Mouse (Mus musculus) olfactory bulb, adult 2 months (tissue): ENCODE measurements around the gene Tnfrsf4. TPM values are rescaled to one million over a fixed set of nuclear protein-coding genes. Genes with fewer than 3 reads are reported as not detected.

Experiments used
- H3K27ac ChIP-seq: fragments of 200-500 bp; 2 replicates; pipeline ENCODE4 v1.5.1; 2012; ENCODE audit warnings: low read depth, low read length; ENCODE audit not compliant: insufficient read depth
- H3K4me1 ChIP-seq: fragments of 200-500 bp; 2 replicates; pipeline ENCODE4 v1.6.1; 2012; ENCODE audit warnings: low read length; ENCODE audit not compliant: control insufficient read depth, insufficient read depth
- H3K4me3 ChIP-seq: fragments of 200-500 bp; 2 replicates; pipeline ENCODE4 v1.5.1; 2012; ENCODE audit warnings: mild to moderate bottlenecking, low read depth, low read length, moderate library complexity; ENCODE audit not compliant: insufficient read depth
- CTCF ChIP-seq: fragments of 200-500 bp; IDR thresholded peaks from 2 replicates; pipeline ENCODE4 v1.5.1; 2012; ENCODE audit warnings: low read depth, mild to moderate bottlenecking, low read length, moderate library complexity; ENCODE audit not compliant: insufficient read depth
- POLR2A ChIP-seq: fragments of 200-500 bp; IDR thresholded peaks from 2 replicates; pipeline ENCODE4 v1.6.1; 2012; ENCODE audit warnings: mild to moderate bottlenecking, low read depth, low read length, moderate library complexity; ENCODE audit not compliant: insufficient read depth
- WGBS: fragments of 180-500 bp; shearing (Covaris S2); methylation state at CpG from one replicate; pipeline ENCODE4 v1.1.7; 2018; 5-methylcytosine and 5-hydroxymethylcytosine counted together
- polyA plus RNA-seq: library from polyadenylated mRNA; stranded (reverse); fragments of >200 nt; gene quantifications from 2 replicates; pipeline ENCODE4 v1.2.4, GENCODE M21; 2012; ENCODE audit warnings: low replicate concordance; ENCODE audit not compliant: missing spikeins, insufficient read depth, insufficient read length

The Tnfrsf4 gene
- polyA plus RNA-seq, 1 experiment, result not detected

- WGBS, result 22% methylated on average over 37 of the region's 37 CpGs
- Histone ChIP-seq H3K4me3 (peak overlapping the region; percentile 73), H3K4me1 (peaks cover 13% of the 10 kb centered on the region), H3K27ac (peak overlapping the region; percentile 83; the same call in 1 of the 2 replicates)
- no peak for TF ChIP-seq POLR2A
- TF ChIP-seq CTCF, result no peak
These were observed 21.8 kb upstream of the Tnfrsf4 start for GRCm38 (mm10) chr4:155991908-155992230.

DNA sequence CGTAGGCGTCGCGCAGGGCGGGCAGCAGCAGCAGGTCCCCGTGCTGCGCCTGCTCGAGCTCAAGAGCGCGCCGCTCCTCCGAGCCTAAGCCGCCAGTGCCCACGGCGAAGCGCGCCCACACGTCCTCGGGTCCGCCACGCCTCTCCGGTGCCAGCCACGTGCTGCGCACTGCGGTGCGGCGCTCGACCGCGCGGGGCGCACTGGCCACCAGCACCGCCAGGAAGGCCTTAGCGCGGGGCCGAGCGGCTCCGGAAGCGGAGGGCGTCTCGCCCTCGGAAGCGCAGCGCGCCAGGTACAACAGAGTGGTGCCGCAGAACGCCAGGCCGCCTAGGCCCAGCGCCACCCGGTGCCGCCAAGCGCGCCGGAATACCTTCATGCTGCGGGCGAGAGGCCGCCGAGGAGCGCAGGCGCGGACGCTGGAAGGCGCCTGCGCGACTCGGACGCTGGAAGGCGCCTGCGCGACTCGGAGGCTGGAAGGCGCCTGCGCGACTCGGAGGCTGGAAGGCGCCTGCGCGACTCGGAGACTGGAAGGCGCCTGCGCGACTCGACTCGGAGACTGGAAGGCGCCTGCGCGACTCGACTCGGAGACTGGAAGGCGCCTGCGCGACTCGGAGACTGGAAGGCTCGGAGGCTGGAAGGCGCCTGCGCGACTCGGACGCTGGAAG is 21.3 kb upstream of the Tnfrsf4 start, which contains the start of the genes B3galt6 and Sdf4:
Gene B3galt6 (minus strand): TSS at position 409 of the 665 bp plus-strand sequence.
Gene Sdf4 (plus strand): TSS at position 632 of the 665 bp plus-strand sequence.
- Histone ChIP-seq H3K27ac (peak within 1 kb of the TSS; percentile 97), H3K4me1 (peaks cover 13% of the 10 kb centered on the region), H3K4me3 (peak within 1 kb of the TSS; percentile 82)
- under 1% methylated on average over 99 of the region's 99 CpGs for WGBS
- TF ChIP-seq CTCF (peak; percentile 96), POLR2A (peak; percentile 78)

DNA sequence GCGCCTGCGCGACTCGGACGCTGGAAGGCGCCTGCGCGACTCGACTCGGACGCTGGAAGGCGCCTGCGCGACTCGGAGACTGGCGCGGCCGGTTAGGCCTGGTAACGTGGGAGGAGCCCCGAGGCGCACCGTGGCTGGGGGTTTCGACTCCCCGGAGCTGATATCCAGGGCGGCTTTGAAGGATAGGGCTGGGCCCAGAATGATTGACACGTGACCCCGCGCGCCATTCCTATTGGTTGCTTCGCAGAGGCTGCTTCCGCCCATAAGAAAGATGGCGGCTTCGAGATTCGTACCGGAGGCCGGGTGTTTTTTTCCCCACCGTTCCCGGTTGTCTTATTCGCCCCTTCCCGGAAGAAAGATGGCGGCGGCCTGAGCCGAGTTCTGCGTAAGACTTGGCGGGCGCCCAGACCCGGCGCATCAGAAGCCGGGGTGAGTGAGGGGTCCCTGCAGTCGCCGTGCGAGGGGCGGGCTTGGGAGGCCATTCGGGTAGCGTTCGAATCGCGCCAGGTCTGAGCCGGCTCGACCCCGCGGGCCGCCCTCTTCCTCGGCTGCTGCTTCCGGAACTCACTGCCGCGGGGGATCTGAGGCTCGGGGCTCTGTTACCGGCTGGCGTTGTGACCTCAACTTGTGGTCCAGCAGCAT is 20.6 kb upstream of the Tnfrsf4 start:
- TF ChIP-seq POLR2A (peak; percentile 35; the same call in 1 of the 2 replicates), CTCF (no peak)
- H3K4me3 ChIP-seq, result peak overlapping the region; percentile 82
- under 1% methylated on average over 70 of the region's 70 CpGs for WGBS
- H3K4me1 ChIP-seq, result peaks cover 13% of the 10 kb centered on the region
- peak overlapping the region; percentile 97 for H3K27ac ChIP-seq

DNA sequence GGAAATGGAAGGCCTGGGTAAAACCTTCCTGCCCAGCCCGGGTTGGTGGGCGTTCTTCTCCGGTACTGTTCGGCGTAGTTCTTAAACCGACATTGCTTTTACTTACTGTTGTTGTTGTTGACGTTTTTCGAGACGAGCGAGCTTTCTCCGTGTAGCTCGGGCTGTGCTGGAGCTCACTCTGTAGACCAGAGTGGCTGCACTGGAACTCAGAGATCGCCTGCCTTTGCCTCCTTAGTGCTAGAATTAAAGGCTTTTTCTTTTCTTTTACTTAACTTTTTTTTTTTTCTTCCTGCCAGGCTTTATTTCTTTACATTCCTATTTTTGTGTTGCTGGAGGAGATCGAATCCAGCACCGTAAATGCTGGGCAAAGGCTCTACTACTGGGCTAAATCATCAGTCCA is 20.0 kb upstream of the Tnfrsf4 start:
- no peak for TF ChIP-seq POLR2A
- TF ChIP-seq CTCF, result no peak
- H3K27ac ChIP-seq, result peak overlapping the region; percentile 97
- peak overlapping the region; percentile 82 for H3K4me3 ChIP-seq
- H3K4me1 ChIP-seq, result peaks cover 13% of the 10 kb centered on the region
- WGBS, result 2% methylated on average over 15 of the region's 15 CpGs

DNA sequence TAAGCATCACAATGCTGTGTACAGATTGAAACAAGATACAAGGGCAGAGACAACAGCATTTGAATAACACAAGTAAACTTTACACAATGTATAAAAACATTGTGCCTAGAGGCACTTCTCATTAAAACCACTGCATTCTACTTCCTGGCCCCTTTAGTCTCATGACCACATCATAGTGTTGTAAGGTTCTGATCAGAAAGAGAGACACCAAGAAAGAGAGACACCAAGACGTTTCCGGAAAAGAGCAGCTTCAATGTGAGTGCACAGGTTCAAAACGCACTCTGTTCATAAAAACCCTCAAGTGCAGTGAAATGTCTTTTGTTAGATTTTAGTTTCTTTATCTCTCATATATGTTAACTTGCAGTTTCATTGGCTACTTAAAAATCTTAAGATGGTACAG is 9.5 kb upstream of the Tnfrsf4 start:
- Histone ChIP-seq H3K4me1 (no peaks in the 10 kb centered on the region), H3K27ac (no peak overlapping the region), H3K4me3 (no peak overlapping the region)
- WGBS, result 92% methylated on average over 3 of the region's 3 CpGs
- TF ChIP-seq CTCF (no peak), POLR2A (no peak)

- TF ChIP-seq CTCF (no peak), POLR2A (no peak)
- 94% methylated on average over 4 of the region's 4 CpGs for WGBS
- no peak overlapping the region for H3K4me3 ChIP-seq
- no peak overlapping the region for H3K27ac ChIP-seq
- H3K4me1 ChIP-seq, result no peaks in the 10 kb centered on the region
These were observed 5.3 kb upstream of the Tnfrsf4 start for GRCm38 (mm10) chr4:156008369-156008768.

- Histone ChIP-seq H3K4me3 (no peak overlapping the region), H3K4me1 (no peaks in the 10 kb centered on the region; the same call in 1 of the 2 replicates), H3K27ac (no peak overlapping the region)
- TF ChIP-seq POLR2A, result no peak
- no peak for TF ChIP-seq CTCF
- 86% methylated on average over 2 of the region's 2 CpGs for WGBS
These were observed 793 bp downstream of the Tnfrsf4 start for GRCm38 (mm10) chr4:156014436-156014835.

GRCm38 (mm10) chr4:156019771-156020170 is 6.1 kb downstream of the Tnfrsf4 start:
- Histone ChIP-seq H3K4me1 (no peaks in the 10 kb centered on the region; the same call in 1 of the 2 replicates), H3K4me3 (no peak overlapping the region), H3K27ac (no peak overlapping the region)
- no peak for TF ChIP-seq CTCF
- TF ChIP-seq POLR2A, result no peak
- WGBS, result 91% methylated on average over 12 of the region's 12 CpGs

- Histone ChIP-seq H3K4me1 (peaks cover 3% of the 10 kb centered on the region), H3K4me3 (no peak overlapping the region), H3K27ac (no peak overlapping the region)
- TF ChIP-seq POLR2A, result no peak
- TF ChIP-seq CTCF, result no peak
- 96% methylated on average over 3 of the region's 3 CpGs for WGBS
These were observed 7.7 kb downstream of the Tnfrsf4 start for GRCm38 (mm10) chr4:156021381-156021780.
